Mouse (Mus musculus) testis, adult 2 months (tissue): Measurements from ENCODE around the gene Pgap3.

ENCODE experiments used
- CTCF ChIP-seq: fragments of 200-500 bp; IDR thresholded peaks from 2 replicates; pipeline ENCODE4 v1.5.1; 2012; ENCODE audit warnings: low read depth, mild to moderate bottlenecking, inconsistent platforms, low read length, moderate library complexity; ENCODE audit not compliant: control insufficient read depth, insufficient read depth, insufficient replicate concordance
- POLR2A ChIP-seq: fragments of 200-500 bp; IDR thresholded peaks from 2 replicates; pipeline ENCODE4 v1.6.1; 2012; ENCODE audit warnings: low read depth, mild to moderate bottlenecking, inconsistent platforms, low read length, moderate library complexity; ENCODE audit not compliant: control insufficient read depth

- TF ChIP-seq CTCF (no peak), POLR2A (no peak)
Measured at GRCm38 (mm10) chr11:98369337-98369736, 31.0 kb downstream of the Pgap3 start.
